Mouse (Mus musculus): ENCODE results near the gene Iqcf1. TPM values are rescaled to one million over a fixed set of nuclear protein-coding genes. Genes with fewer than 3 reads are reported as not detected.

Gene Iqcf1
- polyA plus RNA-seq, 1 experiment: not detected

DNA sequence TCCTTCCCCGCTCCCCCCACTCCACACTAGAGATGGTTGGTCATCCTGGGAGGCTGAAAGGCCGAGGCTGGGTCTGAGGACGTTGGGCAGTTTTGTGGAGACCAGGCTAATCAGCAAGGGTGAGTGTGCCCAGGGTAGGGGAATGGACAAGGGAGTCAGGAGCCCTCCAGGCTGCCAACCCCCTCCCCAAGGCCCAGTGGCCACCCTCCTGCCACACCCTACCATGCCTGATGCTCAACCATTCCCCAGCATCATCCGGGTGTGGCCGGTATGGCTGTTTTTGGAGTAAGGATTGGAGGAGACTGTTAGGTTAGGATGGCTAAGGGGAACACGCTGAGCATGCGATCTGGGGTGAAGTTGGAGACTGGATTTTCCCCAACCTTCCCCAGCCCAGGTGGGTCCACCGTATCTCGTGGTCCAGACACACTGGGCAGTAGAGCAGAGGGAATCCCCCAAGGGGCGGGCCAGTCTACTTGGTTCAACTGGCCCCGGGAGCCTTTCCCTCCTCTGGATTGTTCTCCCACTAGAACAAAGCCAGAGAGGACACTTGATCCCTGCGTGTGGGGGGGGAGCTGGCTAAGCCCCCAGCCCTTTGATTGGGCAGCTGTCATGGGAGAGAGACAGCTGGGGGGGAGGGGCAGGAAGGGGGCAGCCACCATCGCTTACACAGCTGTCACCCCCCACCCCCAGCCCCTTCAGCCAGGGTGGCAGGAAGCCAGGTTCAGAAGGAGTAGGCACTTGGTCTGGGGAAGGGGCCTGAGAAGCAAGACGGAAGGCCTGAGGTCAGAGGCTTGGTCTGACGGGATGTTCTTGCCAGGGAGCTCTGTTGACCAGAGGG lies 43.2 kb upstream of the Iqcf1 start:
- TF ChIP-seq POLR2A (IDR thresholded peaks at IDR 0.05; ENCODE audit: borderline replicate concordance, low read depth, low read length): no peak
- TF ChIP-seq CTCF (IDR thresholded peaks at IDR 0.05; ENCODE audit: low read depth, low read length): no peak
- H3K27ac ChIP-seq (ENCODE audit: insufficient read depth, low read depth, low read length): no peak overlapping the region
- no peak overlapping the region for H3K4me3 ChIP-seq (ENCODE audit: insufficient read depth, low read length)
- H3K4me1 ChIP-seq (ENCODE audit: control insufficient read depth, insufficient read depth, low read length): no peaks in the 10 kb centered on the region

DNA sequence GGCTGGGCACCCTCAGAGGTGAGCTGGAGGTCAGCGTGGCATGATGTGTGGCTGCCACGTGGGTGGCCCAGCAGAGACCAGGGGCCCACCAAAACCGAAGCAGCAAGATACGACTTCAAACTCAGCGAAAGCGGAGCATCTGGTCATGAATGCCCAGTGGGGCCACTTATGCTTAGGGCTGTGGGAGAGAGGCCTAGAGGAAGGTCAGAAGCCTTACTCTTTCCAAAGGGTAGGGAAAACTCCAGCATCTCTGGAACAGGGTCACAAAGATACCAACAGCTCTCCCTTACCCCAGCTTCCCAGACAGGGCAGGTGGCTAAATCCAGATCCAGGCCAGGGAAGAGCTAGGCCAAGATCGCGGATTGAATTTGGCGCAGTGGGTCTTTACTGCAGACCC lies 42.6 kb upstream of the Iqcf1 start:
- Histone ChIP-seq H3K4me1 (ENCODE audit: control insufficient read depth, insufficient read depth, low read length) (no peaks in the 10 kb centered on the region), H3K4me3 (ENCODE audit: insufficient read depth, low read length) (no peak overlapping the region), H3K27ac (ENCODE audit: insufficient read depth, low read depth, low read length) (no peak overlapping the region)
- TF ChIP-seq POLR2A (IDR thresholded peaks at IDR 0.05; ENCODE audit: borderline replicate concordance, low read depth, low read length) (no peak), CTCF (IDR thresholded peaks at IDR 0.05; ENCODE audit: low read depth, low read length) (no peak)

DNA sequence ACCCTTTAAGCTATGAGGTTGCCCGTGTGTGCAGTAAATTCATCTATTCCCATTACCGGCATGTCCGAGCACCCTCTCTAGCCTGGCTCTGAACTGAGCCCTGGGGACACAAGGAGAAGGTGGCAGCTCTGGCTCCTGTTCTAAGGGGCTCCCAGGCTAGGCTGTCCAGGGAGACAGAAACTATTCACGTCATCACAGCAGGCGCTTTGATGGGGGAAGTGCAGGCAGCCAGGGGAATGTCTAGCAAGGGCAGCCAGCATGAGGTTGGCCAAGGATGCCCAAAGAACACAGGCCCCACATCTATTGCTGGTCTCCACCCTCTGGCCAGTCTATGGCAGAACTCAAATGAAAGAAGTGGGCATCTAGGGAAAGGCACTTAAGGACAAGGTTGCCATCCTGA lies 41.8 kb upstream of the Iqcf1 start:
- no peak overlapping the region for H3K4me3 ChIP-seq (ENCODE audit: insufficient read depth, low read length)
- no peak for TF ChIP-seq POLR2A (IDR thresholded peaks at IDR 0.05; ENCODE audit: borderline replicate concordance, low read depth, low read length)
- TF ChIP-seq CTCF (IDR thresholded peaks at IDR 0.05; ENCODE audit: low read depth, low read length): no peak
- H3K27ac ChIP-seq (ENCODE audit: insufficient read depth, low read depth, low read length): no peak overlapping the region
- H3K4me1 ChIP-seq (ENCODE audit: control insufficient read depth, insufficient read depth, low read length): no peaks in the 10 kb centered on the region

DNA sequence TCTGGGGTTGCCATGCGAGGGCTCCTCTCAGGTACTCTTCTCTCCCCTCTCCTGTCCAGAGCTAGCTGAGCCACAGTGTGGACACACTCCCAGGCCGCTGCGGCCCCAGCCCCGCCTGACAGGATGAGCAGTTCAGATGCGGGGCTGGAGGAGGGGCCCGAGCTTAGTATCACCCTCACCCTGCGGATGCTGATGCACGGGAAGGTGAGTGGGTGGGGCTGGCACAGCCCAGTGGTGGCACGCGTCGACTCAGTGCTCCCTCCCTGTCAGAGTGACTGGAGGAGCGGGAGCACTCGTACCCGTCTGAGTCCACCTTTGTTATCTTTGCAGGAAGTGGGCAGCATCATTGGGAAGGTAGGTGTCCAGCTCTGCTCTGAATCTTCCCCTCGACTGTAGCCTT lies 39.8 kb upstream of the Iqcf1 start:
- TF ChIP-seq CTCF (IDR thresholded peaks at IDR 0.05; ENCODE audit: low read depth, low read length) (no peak), POLR2A (IDR thresholded peaks at IDR 0.05; ENCODE audit: borderline replicate concordance, low read depth, low read length) (no peak)
- no peak overlapping the region for H3K27ac ChIP-seq (ENCODE audit: insufficient read depth, low read depth, low read length)
- H3K4me1 ChIP-seq (ENCODE audit: control insufficient read depth, insufficient read depth, low read length): no peaks in the 10 kb centered on the region
- no peak overlapping the region for H3K4me3 ChIP-seq (ENCODE audit: insufficient read depth, low read length)

DNA sequence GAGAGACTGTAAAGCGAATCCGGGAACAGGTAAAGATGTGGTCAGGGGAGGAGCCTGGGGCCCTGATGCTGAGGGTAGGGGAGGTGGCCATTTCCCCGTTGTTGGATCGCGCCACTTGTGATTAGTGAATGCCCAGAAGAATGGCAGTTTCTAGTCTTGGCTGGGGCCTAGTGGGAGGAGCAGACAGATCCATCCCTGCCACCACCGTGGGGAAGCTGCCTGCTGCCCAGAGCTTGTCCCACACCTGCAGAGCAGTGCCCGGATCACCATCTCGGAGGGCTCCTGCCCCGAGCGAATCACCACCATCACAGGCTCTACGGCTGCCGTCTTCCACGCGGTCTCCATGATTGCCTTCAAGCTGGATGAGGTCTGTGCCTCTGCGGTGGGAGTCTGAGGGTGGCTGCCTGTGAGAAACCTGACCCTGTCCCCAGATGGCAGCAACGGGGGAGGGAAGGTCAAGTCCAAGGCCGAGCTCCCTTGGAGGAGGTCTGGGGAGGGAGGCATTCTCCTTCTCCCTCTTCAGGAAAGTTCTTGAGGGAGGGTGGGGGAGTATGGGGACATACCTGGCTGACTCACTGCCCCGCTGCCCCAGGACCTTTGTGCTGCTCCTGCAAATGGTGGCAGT lies 39.3 kb upstream of the Iqcf1 start:
- no peaks in the 10 kb centered on the region for H3K4me1 ChIP-seq (ENCODE audit: control insufficient read depth, insufficient read depth, low read length)
- H3K27ac ChIP-seq (ENCODE audit: insufficient read depth, low read depth, low read length): no peak overlapping the region
- no peak overlapping the region for H3K4me3 ChIP-seq (ENCODE audit: insufficient read depth, low read length)
- TF ChIP-seq CTCF (IDR thresholded peaks at IDR 0.05; ENCODE audit: low read depth, low read length): no peak
- no peak for TF ChIP-seq POLR2A (IDR thresholded peaks at IDR 0.05; ENCODE audit: borderline replicate concordance, low read depth, low read length)

DNA sequence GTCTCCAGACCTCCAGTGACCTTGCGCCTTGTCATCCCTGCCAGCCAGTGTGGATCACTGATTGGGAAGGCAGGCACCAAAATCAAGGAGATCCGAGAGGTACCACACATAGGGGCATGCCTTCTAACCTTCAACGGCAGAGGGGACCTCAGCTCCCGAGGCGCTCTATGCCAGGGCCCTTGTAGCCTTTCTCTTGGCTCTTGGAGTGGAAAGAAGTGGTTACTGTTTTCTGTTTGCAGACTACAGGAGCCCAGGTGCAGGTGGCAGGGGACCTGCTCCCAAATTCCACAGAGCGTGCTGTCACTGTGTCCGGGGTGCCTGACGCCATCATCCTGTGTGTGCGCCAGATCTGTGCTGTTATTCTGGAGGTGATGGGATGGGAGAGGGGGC lies 38.7 kb upstream of the Iqcf1 start:
- no peaks in the 10 kb centered on the region for H3K4me1 ChIP-seq (ENCODE audit: control insufficient read depth, insufficient read depth, low read length)
- no peak overlapping the region for H3K4me3 ChIP-seq (ENCODE audit: insufficient read depth, low read length)
- no peak overlapping the region for H3K27ac ChIP-seq (ENCODE audit: insufficient read depth, low read depth, low read length)
- TF ChIP-seq POLR2A (IDR thresholded peaks at IDR 0.05; ENCODE audit: borderline replicate concordance, low read depth, low read length): no peak
- no peak for TF ChIP-seq CTCF (IDR thresholded peaks at IDR 0.05; ENCODE audit: low read depth, low read length)

DNA sequence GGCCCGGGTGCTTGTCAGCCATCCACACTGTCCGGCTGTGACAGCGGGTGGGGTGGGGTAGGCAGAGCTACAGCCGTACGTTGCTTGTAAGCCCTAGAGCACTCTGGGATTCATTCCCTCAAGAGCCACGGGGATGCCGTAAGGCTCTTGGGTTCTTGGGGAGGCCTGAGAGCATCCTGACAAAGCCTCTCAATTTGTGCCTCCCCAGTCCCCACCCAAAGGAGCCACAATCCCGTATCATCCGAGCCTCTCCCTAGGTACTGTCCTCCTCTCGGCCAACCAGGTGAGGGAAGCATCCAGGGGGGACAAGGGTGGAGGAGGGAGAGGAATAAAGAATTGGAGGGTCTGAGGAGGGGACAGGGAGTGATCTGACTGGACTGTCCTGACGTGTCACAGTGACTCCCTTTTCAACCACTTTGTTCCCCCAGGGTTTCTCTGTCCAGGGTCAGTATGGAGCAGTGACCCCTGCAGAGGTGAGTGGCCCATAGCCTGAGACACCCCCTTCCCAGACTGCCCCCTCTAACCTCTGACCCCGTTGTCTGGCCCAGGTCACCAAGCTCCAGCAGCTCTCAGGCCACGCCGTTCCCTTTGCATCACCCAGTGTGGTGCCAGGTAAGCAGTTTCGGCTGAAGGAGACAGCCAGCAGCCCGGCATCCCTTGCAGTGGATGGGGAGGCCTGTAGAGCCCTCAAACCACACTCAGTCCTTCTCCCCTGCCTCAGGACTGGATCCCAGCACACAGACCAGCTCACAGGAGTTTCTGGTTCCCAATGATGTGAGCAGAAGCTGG lies 37.9 kb upstream of the Iqcf1 start:
- TF ChIP-seq POLR2A (IDR thresholded peaks at IDR 0.05; ENCODE audit: borderline replicate concordance, low read depth, low read length) (no peak), CTCF (IDR thresholded peaks at IDR 0.05; ENCODE audit: low read depth, low read length) (no peak)

DNA sequence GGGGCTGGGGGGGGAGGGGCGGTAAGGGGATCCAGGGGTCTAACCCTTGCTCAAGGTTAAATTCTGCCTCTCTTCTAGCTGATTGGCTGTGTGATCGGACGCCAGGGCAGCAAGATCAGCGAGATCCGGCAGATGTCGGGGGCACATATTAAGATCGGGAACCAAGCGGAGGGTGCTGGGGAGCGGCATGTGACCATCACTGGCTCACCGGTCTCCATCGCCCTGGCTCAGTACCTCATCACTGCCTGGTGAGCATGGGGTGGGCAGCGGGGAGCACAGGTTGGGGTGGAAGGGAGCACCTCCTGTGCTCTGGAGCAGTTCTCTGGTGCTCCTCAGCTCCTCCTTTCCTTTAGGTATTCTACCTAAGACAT lies 37.4 kb upstream of the Iqcf1 start:
- no peak for TF ChIP-seq POLR2A (IDR thresholded peaks at IDR 0.05; ENCODE audit: borderline replicate concordance, low read depth, low read length)
- TF ChIP-seq CTCF (IDR thresholded peaks at IDR 0.05; ENCODE audit: low read depth, low read length): no peak
- Histone ChIP-seq H3K27ac (ENCODE audit: insufficient read depth, low read depth, low read length) (no peak overlapping the region), H3K4me1 (ENCODE audit: control insufficient read depth, insufficient read depth, low read length) (no peaks in the 10 kb centered on the region), H3K4me3 (ENCODE audit: insufficient read depth, low read length) (no peak overlapping the region)

More for the DNA sequence above, 37.9 kb upstream of the Iqcf1 start:
- no peaks in the 10 kb centered on the region for H3K4me1 ChIP-seq (ENCODE audit: control insufficient read depth, insufficient read depth, low read length)
- H3K4me3 ChIP-seq (ENCODE audit: insufficient read depth, low read length): no peak overlapping the region
- no peak overlapping the region for H3K27ac ChIP-seq (ENCODE audit: insufficient read depth, low read depth, low read length)

DNA sequence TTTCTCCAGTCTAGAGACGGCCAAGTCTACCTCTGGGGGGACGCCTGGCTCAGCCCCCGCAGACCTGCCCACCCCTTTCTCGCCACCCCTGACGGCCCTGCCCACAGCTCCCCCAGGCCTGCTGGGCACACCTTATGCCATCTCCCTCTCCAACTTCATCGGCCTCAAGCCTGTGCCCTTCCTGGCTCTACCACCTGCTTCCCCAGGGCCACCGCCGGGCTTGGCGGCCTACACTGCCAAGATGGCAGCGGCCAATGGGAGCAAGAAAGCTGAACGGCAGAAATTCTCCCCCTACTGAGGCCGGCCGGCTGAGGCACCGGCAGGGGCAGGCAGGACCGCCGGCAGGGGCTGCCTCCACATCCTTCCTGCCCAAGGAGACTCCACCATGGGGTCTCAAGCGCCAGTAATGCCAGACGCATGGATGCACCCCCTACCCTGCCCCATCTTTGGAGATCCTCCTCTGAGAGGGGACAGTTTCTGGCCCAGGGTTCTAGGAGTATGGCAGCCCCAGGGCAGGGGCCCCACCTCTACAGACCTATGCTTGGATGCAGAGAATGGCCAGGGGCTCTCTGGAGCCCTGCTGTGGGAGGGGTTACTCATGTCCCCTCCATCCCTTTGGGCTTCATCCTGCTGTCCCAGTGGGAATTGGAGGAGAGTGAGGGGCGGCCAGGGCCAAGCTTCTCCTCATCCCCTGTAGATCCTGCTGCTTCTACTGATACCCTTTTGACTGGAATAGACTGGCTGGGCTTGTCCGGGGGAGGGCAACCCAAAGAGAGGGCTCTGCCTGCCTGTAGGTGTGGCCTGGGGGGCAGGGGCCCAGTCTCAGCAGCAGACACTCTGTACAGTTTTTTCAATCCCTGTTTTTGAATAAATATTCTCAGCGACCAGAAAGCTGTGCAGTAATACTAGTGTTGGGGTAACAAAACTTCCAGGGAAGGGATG lies 36.4 kb upstream of the Iqcf1 start:
- TF ChIP-seq CTCF (IDR thresholded peaks at IDR 0.05; ENCODE audit: low read depth, low read length) (no peak), POLR2A (IDR thresholded peaks at IDR 0.05; ENCODE audit: borderline replicate concordance, low read depth, low read length) (no peak)
- Histone ChIP-seq H3K27ac (ENCODE audit: insufficient read depth, low read depth, low read length) (no peak overlapping the region), H3K4me1 (ENCODE audit: control insufficient read depth, insufficient read depth, low read length) (no peaks in the 10 kb centered on the region)

More for the DNA sequence above, 36.4 kb upstream of the Iqcf1 start:
- no peak overlapping the region for H3K4me3 ChIP-seq (ENCODE audit: insufficient read depth, low read length)
